Mouse (Mus musculus): ENCODE results near the gene Zfyve27.

The Zfyve27 gene

DNA sequence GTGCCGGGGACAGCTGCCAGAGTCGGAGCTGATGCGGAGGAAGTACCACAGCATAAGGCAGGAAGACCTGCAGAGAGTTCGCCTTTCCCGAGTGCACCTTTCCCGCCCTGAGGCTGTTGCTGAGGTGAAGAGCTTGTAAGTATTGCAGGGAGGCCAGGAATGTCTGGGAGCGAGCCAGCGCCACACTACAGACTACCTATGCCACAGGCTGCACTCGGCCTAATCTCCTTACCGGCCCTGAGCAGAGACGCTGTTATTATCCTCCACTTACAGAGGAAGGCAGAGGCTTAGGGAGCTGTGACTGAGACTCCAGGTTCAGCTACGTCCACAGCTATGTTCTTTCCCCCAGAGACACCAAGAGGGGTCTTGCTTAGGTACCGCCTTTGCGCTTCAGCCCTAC, 15.6 kb downstream of the Zfyve27 start:
- 87% methylated on average over 14 of the region's 14 CpGs for WGBS

GRCm38 (mm10) chr19:42182673-42183072, 18.9 kb downstream of the Zfyve27 start:
- 65% methylated on average over 6 of the region's 6 CpGs for WGBS

DNA sequence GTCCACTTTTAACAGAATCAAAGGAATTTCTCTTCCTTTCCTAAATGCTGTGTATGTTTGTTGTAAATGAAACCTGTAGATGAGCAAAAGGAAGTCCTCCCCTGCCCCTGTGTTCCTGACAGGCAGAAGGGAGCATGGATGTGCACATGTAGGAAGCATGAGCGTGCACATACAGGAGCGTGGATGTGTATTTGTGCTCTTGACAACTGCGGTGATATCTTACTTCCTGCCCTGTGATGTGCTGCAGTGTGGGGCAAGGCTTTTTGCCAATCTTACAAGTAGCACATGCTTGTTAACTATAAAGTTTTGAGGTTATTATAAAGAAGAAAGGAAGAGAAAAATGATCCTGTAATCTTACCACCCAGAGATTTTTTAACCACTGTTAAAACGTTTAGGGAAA, 26.0 kb downstream of the Zfyve27 start:
- WGBS: 80% methylated on average over 4 of the region's 4 CpGs

DNA sequence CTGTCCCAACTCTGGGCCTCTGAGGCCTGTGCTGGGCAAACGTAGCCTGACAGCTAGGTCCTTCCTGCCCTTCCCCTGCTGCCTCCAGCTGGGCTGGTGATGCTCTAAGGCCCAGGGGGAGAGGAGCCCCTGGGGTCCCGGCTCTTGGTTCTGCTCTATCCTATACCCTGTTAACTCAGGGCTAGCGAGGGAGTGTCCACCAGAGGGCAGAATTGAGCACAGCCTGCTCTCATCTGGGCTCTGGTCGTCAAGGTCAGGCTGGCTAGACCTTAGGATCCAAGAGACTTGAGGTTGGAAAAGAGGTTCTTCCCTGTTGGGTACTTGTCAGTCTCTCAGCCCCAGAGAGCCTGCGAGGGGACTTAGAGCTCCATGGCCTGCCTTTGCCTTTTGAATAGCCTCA, 26.7 kb downstream of the Zfyve27 start:
- 29% methylated on average over 5 of the region's 5 CpGs for WGBS

DNA sequence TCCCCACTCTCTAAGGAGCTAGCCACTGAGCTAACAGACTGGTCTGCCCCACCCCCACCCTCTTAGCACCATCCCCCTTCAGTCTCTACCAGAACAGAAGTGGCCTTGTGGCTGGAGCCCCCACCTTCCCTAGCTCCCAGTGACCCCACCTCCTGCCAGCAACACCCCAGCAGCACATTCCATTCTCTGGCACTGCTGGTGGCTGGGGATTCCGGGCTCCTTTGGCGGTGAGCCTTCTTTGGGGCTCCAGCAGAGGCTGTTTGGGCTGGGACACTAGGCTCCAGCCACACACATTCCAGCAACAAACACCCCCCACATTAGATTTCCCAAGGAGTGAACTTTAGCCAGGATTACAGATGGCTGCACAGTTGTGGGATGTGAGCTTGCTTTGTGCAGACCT, 29.6 kb downstream of the Zfyve27 start:
- WGBS: 59% methylated on average over 2 of the region's 2 CpGs

DNA sequence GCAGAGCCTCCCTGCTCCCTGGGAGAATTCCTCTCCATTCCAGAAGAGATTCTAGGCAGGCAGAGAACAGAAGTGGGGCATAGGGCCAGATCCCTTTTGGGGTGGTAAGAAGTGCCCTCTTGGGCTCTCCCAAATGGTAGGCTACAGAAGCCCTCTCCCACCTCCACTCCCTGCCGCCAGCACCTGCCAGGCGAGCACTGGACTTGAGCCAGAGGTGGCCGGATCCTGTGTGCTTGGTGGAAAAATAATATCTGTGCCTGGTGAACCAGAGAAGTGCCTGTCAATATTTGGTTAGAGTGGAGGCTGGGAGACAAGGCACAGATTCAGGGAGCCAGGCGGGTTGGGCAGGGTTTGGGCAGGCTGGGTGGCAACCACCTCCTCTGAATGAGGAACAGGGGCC, 32.6 kb downstream of the Zfyve27 start:
- 73% methylated on average over 4 of the region's 4 CpGs for WGBS

DNA sequence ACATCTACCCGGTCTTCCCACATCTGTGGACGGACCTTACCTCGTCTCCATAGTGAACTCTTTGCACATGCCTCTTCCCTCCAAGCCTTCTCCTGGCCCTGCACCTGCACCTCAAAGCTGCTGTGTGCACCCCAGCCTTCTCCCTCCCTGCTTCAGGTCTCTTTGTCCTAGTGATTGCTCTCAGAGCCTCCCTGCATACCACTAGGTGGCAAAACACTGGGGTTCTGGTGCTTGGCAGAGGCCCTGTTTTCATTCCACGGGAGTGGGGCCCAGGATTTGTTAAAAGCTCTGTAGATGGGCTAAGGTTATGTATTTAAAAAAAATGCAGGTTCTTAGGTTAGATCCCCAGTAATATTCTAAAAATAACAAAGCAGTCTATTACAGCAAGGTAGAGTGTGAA, 33.3 kb downstream of the Zfyve27 start:
- 62% methylated on average over 4 of the region's 4 CpGs for WGBS

DNA sequence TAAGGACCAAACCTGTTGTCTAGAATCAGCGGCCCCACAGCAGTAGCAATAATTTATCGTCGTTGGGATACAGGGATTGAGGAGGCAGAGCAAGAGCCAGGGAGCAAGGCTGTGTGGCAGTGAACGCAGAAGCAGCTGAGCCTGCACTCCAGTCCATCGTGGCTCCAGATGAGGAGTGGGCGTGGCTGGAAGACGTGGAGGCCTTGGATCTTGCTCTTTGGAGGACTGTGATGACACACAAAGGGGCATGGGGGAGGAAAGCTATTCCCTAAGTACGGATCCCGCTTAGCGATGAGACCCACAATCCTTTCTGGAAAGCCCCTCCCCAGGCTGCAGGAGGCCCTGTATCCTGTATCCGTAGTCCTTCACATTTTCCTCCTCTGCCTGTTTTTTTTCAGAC, 34.3 kb downstream of the Zfyve27 start:
- WGBS: 40% methylated on average over 11 of the region's 11 CpGs

- WGBS: 2% methylated on average over 60 of the region's 60 CpGs
These were observed 38.1 kb downstream of the Zfyve27 start, which contains the start of gene Sfrp5 for GRCm38 (mm10) chr19:42201696-42202381. Gene Sfrp5, minus strand, starts transcription at chr19:42202252.

DNA sequence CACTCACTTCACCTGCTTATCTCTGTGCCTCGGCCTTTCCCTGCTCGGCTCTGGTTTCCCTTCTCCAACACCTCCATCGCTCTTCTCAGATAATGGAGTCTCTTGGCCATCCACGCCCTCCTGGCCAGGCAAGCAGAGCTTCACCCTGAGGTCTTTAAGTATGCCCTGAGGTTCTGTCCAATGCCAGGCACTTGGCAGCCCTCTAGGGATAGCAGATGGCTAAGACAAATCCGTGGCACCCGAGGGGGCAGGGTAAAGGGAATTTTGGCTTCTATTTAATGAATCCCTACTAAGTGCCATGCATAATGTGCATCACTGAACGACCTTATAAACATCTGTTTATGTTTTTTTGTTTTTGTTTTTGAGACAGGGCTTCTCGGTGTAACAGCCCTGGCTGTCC, 38.7 kb downstream of the Zfyve27 start:
- 52% methylated on average over 8 of the region's 8 CpGs for WGBS

- WGBS: 70% methylated on average over 4 of the region's 4 CpGs
These were observed 40.6 kb downstream of the Zfyve27 start for GRCm38 (mm10) chr19:42204306-42204705.

DNA sequence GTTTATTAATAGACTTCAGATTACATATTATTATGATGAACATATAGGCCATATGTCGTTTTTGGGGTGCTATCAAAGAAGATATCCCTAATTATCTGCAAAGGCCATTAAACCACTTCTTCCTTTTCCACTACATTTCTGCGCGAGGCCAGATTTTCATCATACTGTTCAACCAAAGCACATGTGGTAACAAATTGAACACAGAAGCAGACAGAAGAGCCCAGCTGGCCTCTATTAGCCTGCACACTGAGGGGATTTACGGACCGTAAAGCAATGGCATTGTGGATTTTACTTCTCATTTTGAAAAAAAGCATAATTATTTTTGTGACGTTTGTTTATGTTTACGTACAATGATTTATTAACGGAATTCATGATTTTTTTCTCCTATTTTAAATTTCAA, 41.5 kb downstream of the Zfyve27 start:
- WGBS: 88% methylated on average over 8 of the region's 8 CpGs

DNA sequence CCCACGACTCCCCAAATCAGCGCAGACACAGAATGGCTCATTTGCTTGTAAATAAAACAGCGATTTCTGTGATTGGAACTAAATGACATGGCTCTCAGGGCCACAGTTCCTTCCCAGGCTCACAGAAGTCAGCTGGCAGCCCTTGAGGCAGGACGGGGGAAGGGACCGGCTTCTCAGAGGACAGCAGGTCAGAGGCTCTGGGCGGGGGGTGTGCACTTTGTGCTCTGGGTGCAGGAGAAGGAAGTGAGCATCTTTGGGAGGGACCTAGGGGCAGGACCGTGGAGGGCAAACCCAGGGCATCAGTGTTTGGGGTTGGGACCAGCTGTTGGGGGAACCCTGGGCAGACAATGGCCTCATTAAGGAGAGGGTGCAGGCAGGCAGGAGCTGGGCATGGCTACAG, 45.7 kb downstream of the Zfyve27 start:
- WGBS: 55% methylated on average over 7 of the region's 7 CpGs

DNA sequence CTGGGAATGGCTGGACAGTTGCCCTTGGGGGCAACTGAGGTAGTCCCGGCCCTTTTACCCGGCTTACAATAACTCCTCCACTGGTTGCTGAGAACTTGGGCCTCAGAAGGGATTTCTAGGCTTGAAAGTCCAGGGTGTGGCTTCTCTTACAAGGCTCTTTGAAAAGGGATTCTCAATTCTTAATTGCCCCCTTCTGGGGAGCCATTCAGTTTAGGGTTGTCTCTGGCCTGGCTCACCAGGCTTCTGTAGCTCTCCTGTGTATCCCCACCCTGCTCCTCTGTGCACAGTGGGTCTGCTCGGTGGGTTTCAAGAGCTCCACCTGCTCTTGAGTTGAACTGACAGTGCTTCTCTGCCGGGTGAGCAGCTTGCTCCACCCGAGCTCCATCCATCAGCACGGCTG, 46.2 kb downstream of the Zfyve27 start:
- WGBS: 72% methylated on average over 6 of the region's 6 CpGs

DNA sequence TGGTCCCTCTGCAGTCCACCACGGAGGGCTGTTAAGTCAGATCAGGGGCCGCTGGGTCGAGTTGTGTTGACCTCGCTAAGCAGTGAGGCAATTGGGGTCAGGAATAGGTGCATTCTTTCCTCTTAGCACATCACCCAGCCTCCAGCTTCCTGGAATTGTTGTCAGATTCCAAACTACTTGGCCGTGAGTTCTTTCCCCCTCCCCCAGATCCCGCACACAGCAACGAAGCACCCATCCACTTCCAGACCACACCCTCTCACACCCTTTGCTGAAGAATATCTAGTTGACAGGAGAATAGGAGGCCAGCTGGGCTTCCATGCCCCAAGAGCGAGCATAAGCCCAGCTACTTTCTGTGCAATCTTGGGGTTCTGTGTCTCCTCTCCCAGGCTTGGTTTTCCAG, 48.2 kb downstream of the Zfyve27 start:
- 73% methylated on average over 8 of the region's 8 CpGs for WGBS

DNA sequence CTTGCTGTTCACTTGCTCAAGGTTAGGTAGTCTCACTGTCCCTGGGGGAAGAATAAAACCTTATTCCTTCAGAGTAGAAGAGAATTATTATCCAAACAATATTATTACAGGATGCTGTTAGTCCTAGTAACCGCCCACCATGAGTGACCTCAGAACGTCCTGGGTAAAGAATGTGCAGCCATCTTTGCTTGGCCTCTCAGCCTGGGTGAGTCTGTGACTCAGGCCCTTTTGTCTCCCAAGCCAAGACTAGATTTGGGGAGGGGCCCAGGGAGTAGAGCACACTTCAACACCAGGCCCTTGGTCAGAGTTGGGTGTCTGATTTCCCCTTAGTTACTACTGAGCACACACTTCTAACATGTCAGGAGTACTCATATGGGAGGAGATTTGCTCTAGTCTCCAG, 50.9 kb downstream of the Zfyve27 start:
- WGBS: 86% methylated on average over 2 of the region's 2 CpGs

GRCm38 (mm10) chr19:42216699-42217373, 53.1 kb downstream of the Zfyve27 start:
- 77% methylated on average over 7 of the region's 7 CpGs for WGBS

- 23% methylated on average over 2 of the region's 2 CpGs for WGBS
These were observed 53.6 kb downstream of the Zfyve27 start for GRCm38 (mm10) chr19:42217374-42217763.

DNA sequence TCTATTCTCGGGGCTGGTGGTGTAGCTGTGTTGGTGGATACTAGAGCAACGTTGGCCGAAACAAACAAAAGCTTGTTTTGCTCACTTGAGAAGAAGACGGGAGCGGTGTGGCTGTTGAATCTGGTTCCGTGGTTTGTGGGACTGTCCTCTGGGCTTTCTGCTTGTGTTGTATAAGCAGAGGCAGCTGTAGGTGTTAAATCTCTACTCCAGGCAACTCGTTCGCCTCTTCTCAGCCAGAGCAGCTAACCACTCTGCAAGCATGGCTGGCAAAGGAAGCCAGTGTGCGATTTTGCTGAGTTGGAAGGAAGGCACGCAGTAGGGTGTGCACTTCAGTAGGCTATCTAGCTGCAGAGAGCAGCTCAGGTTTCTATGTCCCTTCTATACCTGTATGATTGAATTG, 62.7 kb downstream of the Zfyve27 start:
- 39% methylated on average over 10 of the region's 10 CpGs for WGBS

DNA sequence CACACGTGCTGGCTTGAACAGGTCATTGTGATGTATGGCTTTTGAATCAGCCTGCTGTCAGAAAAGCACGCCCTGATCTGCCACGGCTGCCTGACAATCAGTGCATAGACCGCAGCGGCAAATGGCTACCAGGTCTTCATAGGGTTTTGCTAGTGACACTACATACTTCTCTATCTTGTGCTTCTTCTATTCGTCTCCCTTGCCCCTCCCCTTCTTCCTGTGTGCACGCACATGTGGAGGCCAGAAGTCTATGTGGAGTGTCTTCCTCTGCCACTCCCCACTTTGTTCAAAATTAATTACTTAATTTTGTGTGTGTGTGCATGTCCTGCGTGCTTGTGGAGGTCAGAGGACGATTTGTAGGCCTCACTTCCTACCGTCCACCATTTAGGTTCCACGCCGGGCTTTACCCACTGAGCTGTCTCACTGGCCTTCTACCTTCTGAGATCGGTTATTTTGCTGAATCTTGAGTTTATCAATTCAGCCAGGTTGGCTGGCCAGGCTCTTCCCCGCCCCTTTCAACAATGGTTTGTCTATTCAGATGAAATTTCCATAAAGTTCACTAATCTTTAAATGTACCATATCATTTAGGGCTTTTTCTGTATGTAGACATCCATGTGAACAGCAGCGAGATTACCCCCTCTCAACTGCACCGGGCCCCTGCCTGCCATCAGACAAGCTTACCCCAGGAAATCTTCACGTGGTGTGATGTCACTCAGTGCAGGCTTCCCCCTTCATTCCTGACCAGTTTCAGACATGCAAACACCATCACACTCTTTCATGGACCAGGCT, 65.9 kb downstream of the Zfyve27 start:
- WGBS: 90% methylated on average over 17 of the region's 17 CpGs

GRCm38 (mm10) chr19:42230288-42230568, 66.5 kb downstream of the Zfyve27 start:
- WGBS: 72% methylated on average over 5 of the region's 5 CpGs

- 84% methylated on average over 13 of the region's 13 CpGs for WGBS
These were observed 67.2 kb downstream of the Zfyve27 start for GRCm38 (mm10) chr19:42230986-42231385.

Measured in cerebral cortex, adult 2 months (tissue).